Mouse (Mus musculus) right cerebral cortex, adult 18-20 months (tissue): ENCODE measurements around the gene Atp5s.

Source experiments
- DNase-seq: peaks from one replicate; pipeline ENCODE4 v3.0.0; 2022; ENCODE audit warnings: mixed read lengths

Atp5s gene

GRCm38 (mm10) chr12:69781935-69782650, 57.3 kb downstream of the Atp5s start:
- DNase-seq: no peak

GRCm38 (mm10) chr12:69783247-69784025, 58.7 kb downstream of the Atp5s start:
- DNase-seq: no peak

- DNase-seq: no peak
Measured at GRCm38 (mm10) chr12:69785471-69785870, 60.7 kb downstream of the Atp5s start.

- no peak for DNase-seq
Measured at GRCm38 (mm10) chr12:69788380-69788779, 63.6 kb downstream of the Atp5s start.

GRCm38 (mm10) chr12:69789766-69790529, 65.2 kb downstream of the Atp5s start:
- peak; percentile 46 for DNase-seq

GRCm38 (mm10) chr12:69790530-69791505, 66.1 kb downstream of the Atp5s start, which contains the start of gene Cdkl1:
Gene Cdkl1 (minus strand): TSS chr12:69791267.
- peak; percentile 76 for DNase-seq
